Mouse (Mus musculus) C3H10T1/2 (cell line): Measurements from ENCODE around the gene Adamts1. TPM values are rescaled to one million over a fixed set of nuclear protein-coding genes. Genes with fewer than 3 reads are reported as not detected.

Experiments used
- polyA plus RNA-seq, 2 experiments: library from polyadenylated mRNA; unstranded; fragments of >200 nt; fragmentation: generic; extraction: Trizol; gene quantifications; one replicate each; pipeline ENCODE4 v1.2.1; 2012; ENCODE audit warnings: missing spikeins in 2 of 2

Adamts1 gene
- polyA plus RNA-seq = 100 to 1,000 TPM in 1 of 2 experiments, under 1 TPM in 1; 0.90 to 279 TPM

GRCm38 (mm10) chr16:85802954-85803353 lies at the start of gene Adamts1:
Gene Adamts1, minus strand, starts transcription at chr16:85803113.

Other genes with a start within 250 kb of the Adamts1 start
- not detected for gene Cyyr1, start 249.7 kb downstream of the Adamts1 start, polyA plus RNA-seq
- gene Adamts5, start 98.7 kb upstream of the Adamts1 start, polyA plus RNA-seq = 10 to 100 TPM in 1 of 2 experiments, under 1 TPM in 1; 0.19 to 12.9 TPM